In the genomic region with DNA sequence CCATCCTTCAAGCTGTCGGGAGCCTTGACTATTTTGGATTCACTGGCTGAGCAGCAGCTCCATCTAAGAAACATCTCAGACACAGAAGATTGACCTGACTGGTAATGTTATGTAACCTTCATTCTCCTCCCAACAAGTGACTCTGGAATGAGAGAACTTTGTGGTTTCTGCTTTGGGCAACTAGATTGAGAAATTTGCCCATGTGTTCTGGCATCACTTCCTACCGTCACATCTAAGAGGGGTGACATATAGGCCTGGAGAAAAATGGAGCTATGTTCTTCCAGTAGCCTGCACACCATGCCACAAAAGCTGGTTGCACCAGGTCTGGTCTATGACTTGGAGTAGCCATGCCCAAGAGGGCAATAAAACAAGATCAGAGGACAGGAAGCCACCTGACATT, we compare ENCODE assay signal across 25 mouse cellular contexts. TPM values are rescaled to one million over a fixed set of nuclear protein-coding genes. Genes with fewer than 3 reads are reported as not detected.
DNase-seq lines count a peak whose midpoint lies in the region; ATAC-seq lines count a peak whose summit lies in the region.
"Had no signal": no experiment of that assay in that cellular context is flagged by ENCODE, and none has a peak within 500 bp of the region (broad histone marks: within the 10 kb centered on the region; RNA-seq: fewer than 3 reads in every experiment).

No protein-coding gene starts in this region.

- ATAC-seq in common myeloid progenitor, adult 5-6 weeks (replicated peaks; ENCODE audit: low read depth, poor library complexity, severe bottlenecking): peak; percentile 74
- peak; percentile 91 for ATAC-seq in megakaryocyte, adult 5-6 weeks (ENCODE audit: poor library complexity, severe bottlenecking)
- ATAC-seq: CD4-positive, CD25-positive, alpha-beta regulatory T cell, adult 4 months; forebrain, embryonic 13.5 days; forebrain, embryonic 16.5 days; hindbrain, embryonic 16.5 days had no signal

- peak; percentile 7 for DNase-seq in adipocyte (ENCODE audit: low spot score)
- DNase-seq in layer of hippocampus, adult 11-12 months (ENCODE audit: low spot score): no peak
- DNase-seq in liver: no peak
- DNase-seq in retina, embryonic 14.5 days (ENCODE audit: low spot score): no peak
- DNase-seq in cerebellum, postnatal 4 days (ENCODE audit: low spot score in 2 of 2): no peak
- DNase-seq: adrenal gland, adult 8-10 months; adrenal gland, postnatal 25 days; cerebellum, adult 11 months; cerebellum, adult 2 months; cerebellum, adult 9-11 months; cerebellum, postnatal 25 days; gastrocnemius, postnatal 10 days; gastrocnemius, postnatal 36 days; heart, adult 11 months; heart, postnatal 10 days; heart, postnatal 36 days had no signal

RNA-seq across cellular contexts. Expression of a gene that starts 13.7 kb away (rescaled TPM):
- total RNA-seq in common myeloid progenitor, adult 5-6 weeks (2017): 9.8 and 10.1 TPM in 2 replicates
- 5.3 and 6.8 TPM in 2 replicates for total RNA-seq in megakaryocyte, adult 5-6 weeks (2015)
- 3.5 and 4.3 TPM in 2 replicates for total RNA-seq in megakaryocyte, adult 5-6 weeks (2017)

RNA-seq across cellular contexts. Expression of a gene that starts 19.5 kb away (rescaled TPM):
- not detected in 2 replicates for total RNA-seq in common myeloid progenitor, adult 5-6 weeks (2017)
- not detected in 2 replicates for total RNA-seq in megakaryocyte, adult 5-6 weeks (2015)
- total RNA-seq in megakaryocyte, adult 5-6 weeks (2017): not detected in 2 replicates
- total RNA-seq: adrenal gland, adult 8-10 months; adrenal gland, postnatal 25 days; gastrocnemius, adult 18-20 months; gastrocnemius, postnatal 10 days; gastrocnemius, postnatal 36 days; heart, adult 8-10 months; heart, postnatal 10 days; heart, postnatal 36 days; MEL had no signal

RNA-seq across cellular contexts. Expression of a gene that starts 42.4 kb away (rescaled TPM):
- not detected in 2 replicates for total RNA-seq in common myeloid progenitor, adult 5-6 weeks (2017)
- not detected in 2 replicates for total RNA-seq in megakaryocyte, adult 5-6 weeks (2015)
- not detected in 2 replicates for total RNA-seq in megakaryocyte, adult 5-6 weeks (2017)
- total RNA-seq: adrenal gland, adult 8-10 months; adrenal gland, postnatal 25 days; gastrocnemius, adult 18-20 months; gastrocnemius, postnatal 10 days; gastrocnemius, postnatal 36 days; heart, adult 8-10 months; heart, postnatal 10 days; heart, postnatal 36 days had no signal

RNA-seq across cellular contexts. Expression of a gene that starts 54.7 kb away (rescaled TPM):
- not detected in 2 replicates for total RNA-seq in common myeloid progenitor, adult 5-6 weeks (2017)
- not detected in 2 replicates for total RNA-seq in megakaryocyte, adult 5-6 weeks (2015)
- not detected in 2 replicates for total RNA-seq in megakaryocyte, adult 5-6 weeks (2017)
- total RNA-seq: gastrocnemius, adult 18-20 months; heart, adult 8-10 months; heart, postnatal 10 days; heart, postnatal 36 days; MEL had no signal
